Mouse (Mus musculus): ENCODE measurements at regions not wholly inside any gene's neighbourhood (a gene's known extent, or its start where the extent isn't known, plus 50 kb on each side); places are given as distances from the start of the nearest gene placed in this dataset.

- DNase-seq (ENCODE audit: low spot score): no peak
- Histone ChIP-seq H3K4me2 (ENCODE audit: low read length) (no peak overlapping the region), H3K9ac (ENCODE audit: low read depth, low read length) (no peak overlapping the region), H3K27me3 (ENCODE audit: insufficient read depth, low read length) (no peaks in the 10 kb centered on the region), H3K4me3 (replicated peaks; ENCODE audit: low read depth, low read length) (no peak overlapping the region), H3K9me3 (replicated peaks; ENCODE audit: low read length) (no peaks in the 10 kb centered on the region), H3K36me3 (ENCODE audit: insufficient read depth, low read length) (no peaks in the 10 kb centered on the region), H3K4me1 (replicated peaks; ENCODE audit: insufficient read depth, low read length) (no peaks in the 10 kb centered on the region), H3K27ac (no peak overlapping the region)
- no peak for ATAC-seq (replicated peaks; ENCODE audit: low FRiP score, low read depth)
- no peak for TF ChIP-seq CTCF (IDR thresholded peaks at IDR 0.05; ENCODE audit: low read depth)
- 88% methylated on average over 8 of the region's 8 CpGs for WGBS
Observed at GRCm38 (mm10) chr2:174948106-174948505, 61.9 kb upstream of the Gm14444 start.
